Mouse (Mus musculus) heart, embryonic 13.5 days (tissue): Measurements from ENCODE around the gene Ghitm. TPM values are rescaled to one million over a fixed set of nuclear protein-coding genes. Genes with fewer than 3 reads are reported as not detected.

Experiments
- ATAC-seq: fragments of 200-750 bp; cut with Nextera tagmentation; 2 replicates; pipeline ENCODE4 v1.8.0; 2017; ENCODE audit warnings: moderate TSS enrichment; ENCODE audit not compliant: insufficient number of reproducible peaks, low FRiP score, low TSS enrichment; ENCODE audit errors: extremely low read depth
- H3K27ac ChIP-seq: fragments of 300-500 bp; sonication (generic); replicated peaks from 2 replicates; pipeline ENCODE4 v1.5.1; 2015; ENCODE audit warnings: moderate library complexity, mild to moderate bottlenecking, inconsistent platforms
- H3K27me3 ChIP-seq: fragments of 300-500 bp; sonication (generic); replicated peaks from 2 replicates; pipeline ENCODE4 v1.6.1; 2015; ENCODE audit warnings: mild to moderate bottlenecking, inconsistent platforms
- H3K36me3 ChIP-seq: fragments of 300-500 bp; sonication (generic); 2 replicates; pipeline ENCODE4 v1.6.1; 2015; ENCODE audit warnings: mild to moderate bottlenecking, inconsistent platforms
- H3K4me1 ChIP-seq: fragments of 300-500 bp; sonication (generic); 2 replicates; pipeline ENCODE4 v1.6.1; 2015; ENCODE audit warnings: inconsistent platforms
- H3K4me2 ChIP-seq: fragments of 300-500 bp; sonication (generic); 2 replicates; pipeline ENCODE4 v1.6.1; 2015; ENCODE audit warnings: inconsistent platforms, mild to moderate bottlenecking, moderate library complexity
- H3K4me3 ChIP-seq: fragments of 300-500 bp; sonication (generic); 2 replicates; pipeline ENCODE4 v1.5.1; 2015; ENCODE audit warnings: moderate library complexity, mild to moderate bottlenecking, inconsistent platforms
- H3K9ac ChIP-seq: fragments of 300-500 bp; sonication (generic); 2 replicates; pipeline ENCODE4 v1.6.1; 2015; ENCODE audit warnings: inconsistent platforms, mild to moderate bottlenecking, moderate library complexity
- H3K9me3 ChIP-seq: fragments of 300-500 bp; sonication (generic); 2 replicates; pipeline ENCODE4 v1.6.1; 2016; ENCODE audit warnings: inconsistent platforms
- WGBS: fragments of 180-500 bp; shearing (Covaris S2); methylation state at CpG from one replicate; pipeline ENCODE4 v1.1.7; 2015; ENCODE audit warnings: mixed read lengths; 5-methylcytosine and 5-hydroxymethylcytosine counted together
- polyA plus RNA-seq: library from polyadenylated mRNA; unstranded; fragments of >200 nt; fragmentation: Nextera tagmentation; extraction: Ambion mirVana; gene quantifications from 2 replicates; pipeline ENCODE4 v1.2.1, GENCODE M21; 2015

The Ghitm gene
- polyA plus RNA-seq, 1 experiment from 2014 or later, result 328 TPM

GRCm38 (mm10) chr14:37134304-37135126 is 557 bp downstream of the Ghitm start:
- Histone ChIP-seq H3K9ac (peak overlapping the region; percentile 96), H3K4me3 (peak overlapping the region; percentile 97), H3K4me1 (peaks cover 12% of the 10 kb centered on the region), H3K27ac (peak overlapping the region; percentile 93), H3K36me3 (peaks cover 38% of the 10 kb centered on the region), H3K27me3 (no peaks in the 10 kb centered on the region), H3K9me3 (no peaks in the 10 kb centered on the region), H3K4me2 (peak overlapping the region; percentile 72)
- 2% methylated on average over 40 of the region's 40 CpGs for WGBS
- ATAC-seq, result no peak; the same call in none of the 2 replicates

- no peak for ATAC-seq
- no peaks in the 10 kb centered on the region for H3K27me3 ChIP-seq
- H3K36me3 ChIP-seq, result peaks cover 92% of the 10 kb centered on the region
- H3K4me3 ChIP-seq, result no peak overlapping the region
- no peak overlapping the region for H3K9ac ChIP-seq
- no peaks in the 10 kb centered on the region for H3K9me3 ChIP-seq
- H3K4me1 ChIP-seq, result no peaks in the 10 kb centered on the region
- no peak overlapping the region for H3K4me2 ChIP-seq
- WGBS, result 41% methylated on average over 4 of the region's 4 CpGs
- no peak overlapping the region for H3K27ac ChIP-seq
Measured at GRCm38 (mm10) chr14:37127652-37128051, 7.4 kb downstream of the Ghitm start.

GRCm38 (mm10) chr14:37119233-37119632 is 15.8 kb downstream of the Ghitm start:
- Histone ChIP-seq H3K27me3 (peaks cover 5% of the 10 kb centered on the region; the same call in 1 of the 2 replicates), H3K4me2 (no peak overlapping the region), H3K9me3 (no peaks in the 10 kb centered on the region), H3K9ac (no peak overlapping the region), H3K4me1 (peaks cover 14% of the 10 kb centered on the region), H3K27ac (no peak overlapping the region), H3K36me3 (peaks cover 57% of the 10 kb centered on the region), H3K4me3 (no peak overlapping the region)
- no peak for ATAC-seq
- WGBS, result 93% methylated on average over 4 of the region's 4 CpGs

GRCm38 (mm10) chr14:37113922-37114321 is 21.1 kb downstream of the Ghitm start, which contains the start of gene 2610528A11Rik:
Gene 2610528A11Rik (minus strand): TSS chr14:37114022.
- Histone ChIP-seq H3K9me3 (no peaks in the 10 kb centered on the region), H3K4me3 (no peak within 1 kb of the TSS), H3K36me3 (peaks cover 6% of the 10 kb centered on the region; the same call in 1 of the 2 replicates), H3K27me3 (peaks cover 10% of the 10 kb centered on the region; the same call in 1 of the 2 replicates), H3K27ac (no peak within 1 kb of the TSS), H3K4me1 (peaks cover 25% of the 10 kb centered on the region), H3K9ac (no peak within 1 kb of the TSS), H3K4me2 (no peak within 1 kb of the TSS)
- WGBS, result 60% methylated on average over 3 of the region's 3 CpGs
- no peak for ATAC-seq

GRCm38 (mm10) chr14:37112931-37113330 is 22.1 kb downstream of the Ghitm start:
- Histone ChIP-seq H3K4me1 (peaks cover 25% of the 10 kb centered on the region), H3K9me3 (no peaks in the 10 kb centered on the region), H3K9ac (no peak overlapping the region), H3K4me2 (no peak overlapping the region), H3K27me3 (peaks cover 10% of the 10 kb centered on the region; the same call in 1 of the 2 replicates), H3K4me3 (no peak overlapping the region), H3K36me3 (no peaks in the 10 kb centered on the region), H3K27ac (no peak overlapping the region)
- ATAC-seq, result no peak
- 83% methylated on average over 7 of the region's 7 CpGs for WGBS

GRCm38 (mm10) chr14:37111371-37111770 is 23.7 kb downstream of the Ghitm start:
- Histone ChIP-seq H3K9me3 (no peaks in the 10 kb centered on the region), H3K4me2 (no peak overlapping the region), H3K27me3 (peaks cover 10% of the 10 kb centered on the region; the same call in 1 of the 2 replicates), H3K9ac (no peak overlapping the region), H3K27ac (no peak overlapping the region), H3K4me3 (no peak overlapping the region), H3K36me3 (no peaks in the 10 kb centered on the region), H3K4me1 (peaks cover 14% of the 10 kb centered on the region)
- ATAC-seq, result no peak

GRCm38 (mm10) chr14:37110456-37110855 is 24.6 kb downstream of the Ghitm start:
- Histone ChIP-seq H3K4me1 (peaks cover 24% of the 10 kb centered on the region), H3K9me3 (no peaks in the 10 kb centered on the region), H3K27me3 (peaks cover 10% of the 10 kb centered on the region; the same call in 1 of the 2 replicates), H3K27ac (no peak overlapping the region), H3K4me3 (no peak overlapping the region), H3K9ac (no peak overlapping the region), H3K4me2 (no peak overlapping the region), H3K36me3 (no peaks in the 10 kb centered on the region)
- ATAC-seq, result no peak
- WGBS, result 53% methylated on average over 2 of the region's 2 CpGs

GRCm38 (mm10) chr14:37109975-37110374 is 25.1 kb downstream of the Ghitm start:
- 51% methylated on average over 9 of the region's 9 CpGs for WGBS
- peaks cover 28% of the 10 kb centered on the region for H3K4me1 ChIP-seq
- no peak for ATAC-seq
- no peaks in the 10 kb centered on the region for H3K36me3 ChIP-seq
- H3K4me3 ChIP-seq, result no peak overlapping the region
- no peak overlapping the region for H3K4me2 ChIP-seq
- peaks cover 10% of the 10 kb centered on the region; the same call in 1 of the 2 replicates for H3K27me3 ChIP-seq
- H3K9ac ChIP-seq, result no peak overlapping the region
- no peak overlapping the region for H3K27ac ChIP-seq
- no peaks in the 10 kb centered on the region for H3K9me3 ChIP-seq

GRCm38 (mm10) chr14:37109460-37109859 is 25.6 kb downstream of the Ghitm start:
- Histone ChIP-seq H3K27me3 (peaks cover 8% of the 10 kb centered on the region; the same call in 1 of the 2 replicates), H3K4me1 (peaks cover 33% of the 10 kb centered on the region), H3K4me3 (no peak overlapping the region), H3K9me3 (no peaks in the 10 kb centered on the region), H3K9ac (no peak overlapping the region), H3K36me3 (no peaks in the 10 kb centered on the region), H3K27ac (no peak overlapping the region), H3K4me2 (no peak overlapping the region)
- 78% methylated on average over 8 of the region's 8 CpGs for WGBS
- ATAC-seq, result no peak

GRCm38 (mm10) chr14:37105846-37106245 is 29.2 kb downstream of the Ghitm start:
- Histone ChIP-seq H3K4me2 (peak overlapping the region; percentile 42), H3K4me1 (peaks cover 43% of the 10 kb centered on the region), H3K9me3 (no peaks in the 10 kb centered on the region), H3K27ac (peak overlapping the region; percentile 65), H3K9ac (no peak overlapping the region), H3K4me3 (no peak overlapping the region), H3K27me3 (peaks cover 12% of the 10 kb centered on the region), H3K36me3 (no peaks in the 10 kb centered on the region)
- ATAC-seq, result peak; percentile 35; the same call in 1 of the 2 replicates
- whole genome bisulfite sequencing, result 7% methylated on average over 7 of the region's 7 CpGs

GRCm38 (mm10) chr14:37104747-37105146 is 30.3 kb downstream of the Ghitm start:
- Histone ChIP-seq H3K9ac (no peak overlapping the region), H3K4me1 (peaks cover 33% of the 10 kb centered on the region), H3K27ac (peak overlapping the region; percentile 65), H3K4me3 (no peak overlapping the region), H3K9me3 (no peaks in the 10 kb centered on the region), H3K36me3 (no peaks in the 10 kb centered on the region), H3K27me3 (peaks cover 23% of the 10 kb centered on the region), H3K4me2 (no peak overlapping the region)
- ATAC-seq, result peak; percentile 58; the same call in 1 of the 2 replicates
- 39% methylated on average over 5 of the region's 5 CpGs for whole genome bisulfite sequencing
